Mouse (Mus musculus) liver, embryonic 13.5 days (tissue): ENCODE measurements around the gene Bclaf1. TPM values are rescaled to one million over a fixed set of nuclear protein-coding genes. Genes with fewer than 3 reads are reported as not detected.

ENCODE experiments used
- ATAC-seq: fragments of 200-750 bp; cut with Nextera tagmentation; 2 replicates; pipeline ENCODE4 v1.8.0; 2017; ENCODE audit warnings: low read depth, mild to moderate bottlenecking, moderate number of reproducible peaks, moderate library complexity
- DNase-seq: peaks from one replicate; pipeline ENCODE4 v3.0.0; 2022
- H3K27ac ChIP-seq: fragments of 300-500 bp; sonication (generic); 2 replicates; pipeline ENCODE4 v1.5.1; 2015; ENCODE audit warnings: moderate library complexity, mild to moderate bottlenecking, inconsistent platforms
- H3K27me3 ChIP-seq: fragments of 300-500 bp; sonication (generic); 2 replicates; pipeline ENCODE4 v1.6.1; 2015; ENCODE audit warnings: mild to moderate bottlenecking, inconsistent platforms
- H3K36me3 ChIP-seq: fragments of 300-500 bp; sonication (generic); 2 replicates; pipeline ENCODE4 v1.6.1; 2015; ENCODE audit warnings: mild to moderate bottlenecking, inconsistent platforms
- H3K4me1 ChIP-seq: fragments of 300-500 bp; sonication (generic); replicated peaks from 2 replicates; pipeline ENCODE4 v1.6.1; 2015; ENCODE audit warnings: inconsistent platforms
- H3K4me2 ChIP-seq: fragments of 300-500 bp; sonication (generic); 2 replicates; pipeline ENCODE4 v1.6.1; 2015; ENCODE audit warnings: inconsistent platforms, mild to moderate bottlenecking, moderate library complexity
- H3K4me3 ChIP-seq: fragments of 300-500 bp; sonication (generic); replicated peaks from 2 replicates; pipeline ENCODE4 v1.5.1; 2015; ENCODE audit warnings: mild to moderate bottlenecking, inconsistent platforms
- H3K9ac ChIP-seq: fragments of 300-500 bp; sonication (generic); 2 replicates; pipeline ENCODE4 v1.6.1; 2015; ENCODE audit warnings: mild to moderate bottlenecking, inconsistent platforms
- H3K9me3 ChIP-seq: fragments of 300-500 bp; sonication (generic); replicated peaks from 2 replicates; pipeline ENCODE4 v1.6.1; 2016; ENCODE audit warnings: inconsistent platforms
- WGBS: fragments of 180-500 bp; shearing (Covaris S2); methylation state at CpG from one replicate; pipeline ENCODE4 v1.1.7; 2015; ENCODE audit not compliant: insufficient replicate concordance; 5-methylcytosine and 5-hydroxymethylcytosine counted together
- microRNA-seq: library from miRNA; unstranded; fragments of <30 nt; microRNA quantifications from one replicate; pipeline ENCODE4, GENCODE M21; 2016
- polyA plus RNA-seq: library from polyadenylated mRNA; unstranded; fragments of >200 nt; fragmentation: Nextera tagmentation; extraction: Ambion mirVana; gene quantifications from 2 replicates; pipeline ENCODE4 v1.2.1, GENCODE M21; 2015

Bclaf1 gene
- polyA plus RNA-seq, 1 experiment from 2014 or later = 57.1 TPM

DNA sequence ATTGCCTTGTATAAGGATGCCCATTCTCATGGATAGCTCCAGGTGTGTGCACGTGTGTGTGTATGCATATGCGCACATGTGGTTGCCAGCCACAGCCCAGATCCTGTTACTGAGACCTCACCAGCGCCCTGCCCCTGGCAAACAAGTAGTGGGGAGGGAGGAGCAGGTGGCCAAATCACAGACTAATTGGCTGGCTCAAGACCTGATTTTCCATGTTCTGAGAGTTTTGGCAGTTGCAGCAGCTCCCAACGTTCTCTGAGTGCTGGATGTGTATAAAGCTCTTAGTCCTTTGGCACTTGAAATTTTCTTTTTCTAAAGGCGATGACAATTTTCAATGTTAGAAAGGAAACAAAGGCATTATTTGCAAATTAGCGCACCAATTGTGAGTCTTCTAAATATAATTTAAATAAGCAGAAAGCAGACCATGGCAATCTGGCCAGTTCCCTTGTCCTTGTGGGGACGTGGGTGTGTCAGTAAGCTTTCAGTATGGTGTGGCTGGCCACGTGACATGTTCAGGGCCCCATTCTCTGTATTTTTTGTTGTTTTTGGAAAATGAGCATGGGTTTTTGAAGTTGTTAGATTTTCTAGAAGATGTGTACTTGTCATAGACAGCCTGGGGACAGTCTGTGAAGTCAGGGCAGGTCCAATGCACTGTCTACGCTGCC is 66.9 kb downstream of the Bclaf1 start:
- Histone ChIP-seq H3K27me3 (no peaks in the 10 kb centered on the region), H3K4me2 (no peak overlapping the region), H3K4me1 (no peaks in the 10 kb centered on the region), H3K27ac (no peak overlapping the region), H3K9me3 (no peaks in the 10 kb centered on the region), H3K9ac (no peak overlapping the region), H3K36me3 (no peaks in the 10 kb centered on the region), H3K4me3 (no peak overlapping the region)
- DNase-seq = no peak
- WGBS = 66% methylated on average over 9 of the region's 9 CpGs
- no peak for ATAC-seq

DNA sequence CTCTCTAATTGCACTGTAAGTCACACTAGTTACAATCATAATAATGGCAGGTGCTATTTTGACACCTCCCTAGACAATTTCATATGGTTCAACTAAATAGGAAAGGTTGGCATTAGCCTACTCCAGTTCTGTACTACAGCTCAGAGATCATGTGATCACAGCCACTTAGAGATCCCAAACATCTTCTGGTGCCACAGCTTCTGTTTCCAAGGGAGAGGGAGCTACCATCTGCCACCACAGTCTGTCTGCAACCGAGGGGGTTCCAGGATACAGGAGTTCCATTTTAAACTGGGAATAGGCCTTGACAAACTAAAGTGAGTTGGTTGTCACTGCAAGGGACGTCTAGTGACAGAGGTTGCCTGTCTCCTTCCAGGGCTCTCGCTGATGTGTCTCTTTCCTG is 68.5 kb downstream of the Bclaf1 start:
- H3K9me3 ChIP-seq = no peaks in the 10 kb centered on the region
- no peaks in the 10 kb centered on the region for H3K4me1 ChIP-seq
- H3K36me3 ChIP-seq = no peaks in the 10 kb centered on the region
- H3K27ac ChIP-seq = no peak overlapping the region
- H3K27me3 ChIP-seq = no peaks in the 10 kb centered on the region
- WGBS = 56% methylated on average over 3 of the region's 3 CpGs
- DNase-seq (no peak), ATAC-seq (no peak)
- no peak overlapping the region for H3K9ac ChIP-seq
- no peak overlapping the region for H3K4me2 ChIP-seq
- H3K4me3 ChIP-seq = no peak overlapping the region

DNA sequence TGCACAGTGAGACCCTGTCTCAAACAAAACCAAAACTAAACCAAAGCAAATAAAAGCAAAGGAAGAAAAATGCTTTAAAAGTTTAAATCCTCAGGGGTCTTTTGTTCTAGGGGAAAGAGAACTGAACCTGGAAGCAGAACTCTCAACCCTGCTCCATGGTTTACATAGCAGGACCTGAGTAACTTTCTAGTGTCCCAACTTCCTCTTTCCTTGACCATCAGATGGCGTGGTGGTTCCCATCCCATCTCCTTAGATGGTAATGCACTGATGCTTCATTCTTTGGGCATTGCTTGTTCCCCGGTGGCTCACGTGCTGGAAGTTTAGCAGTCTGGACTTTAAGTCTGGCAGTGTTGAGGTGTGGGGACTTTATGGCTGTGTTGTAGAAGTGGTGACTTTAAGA is 69.1 kb downstream of the Bclaf1 start:
- ATAC-seq (no peak), DNase-seq (no peak)
- no peaks in the 10 kb centered on the region for H3K27me3 ChIP-seq
- no peak overlapping the region for H3K4me2 ChIP-seq
- H3K4me1 ChIP-seq = no peaks in the 10 kb centered on the region
- H3K9ac ChIP-seq = no peak overlapping the region
- H3K27ac ChIP-seq = no peak overlapping the region
- WGBS = 50% methylated on average over 3 of the region's 3 CpGs
- no peaks in the 10 kb centered on the region for H3K36me3 ChIP-seq
- H3K4me3 ChIP-seq = no peak overlapping the region
- no peaks in the 10 kb centered on the region for H3K9me3 ChIP-seq

DNA sequence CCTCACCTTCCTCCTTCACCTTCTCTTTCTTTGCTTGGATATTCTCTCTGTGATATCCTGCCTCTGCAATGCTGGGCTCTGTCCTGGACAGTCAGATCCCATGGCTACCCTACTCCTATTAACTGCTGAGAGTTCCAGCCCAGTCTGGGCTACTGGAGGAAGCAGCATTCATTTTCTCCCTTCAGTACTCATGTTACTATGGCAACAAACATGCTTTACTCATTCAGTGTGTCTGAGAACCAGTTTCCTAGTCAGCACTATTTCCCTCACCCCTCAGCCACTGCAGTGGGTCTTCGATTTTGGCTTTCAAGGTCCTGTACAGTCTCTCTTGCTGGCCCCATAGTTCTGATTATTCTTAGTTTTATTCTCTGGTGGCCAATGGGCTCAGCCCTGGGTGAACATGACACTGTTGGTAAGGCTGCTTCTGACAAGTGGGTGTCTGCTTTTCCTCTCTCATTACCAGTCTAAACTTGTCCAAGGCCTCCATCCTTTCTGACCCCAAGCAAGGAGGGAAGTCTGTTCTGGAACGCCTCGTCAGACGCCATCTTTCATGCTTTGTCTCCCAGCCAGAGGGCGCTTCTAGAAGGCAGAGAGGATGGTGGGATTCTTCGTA is 70.6 kb downstream of the Bclaf1 start:
- H3K4me2 ChIP-seq = no peak overlapping the region
- H3K27me3 ChIP-seq = no peaks in the 10 kb centered on the region
- H3K27ac ChIP-seq = no peak overlapping the region
- 67% methylated on average over 6 of the region's 6 CpGs for WGBS
- ATAC-seq (no peak), DNase-seq (no peak)
- no peaks in the 10 kb centered on the region for H3K4me1 ChIP-seq
- H3K4me3 ChIP-seq = no peak overlapping the region
- H3K36me3 ChIP-seq = no peaks in the 10 kb centered on the region
- H3K9ac ChIP-seq = no peak overlapping the region
- H3K9me3 ChIP-seq = no peaks in the 10 kb centered on the region

- ATAC-seq = no peak
- Histone ChIP-seq H3K4me3 (no peak overlapping the region), H3K27ac (no peak overlapping the region), H3K27me3 (no peaks in the 10 kb centered on the region), H3K4me1 (no peaks in the 10 kb centered on the region), H3K4me2 (no peak overlapping the region), H3K36me3 (no peaks in the 10 kb centered on the region), H3K9me3 (no peaks in the 10 kb centered on the region), H3K9ac (no peak overlapping the region)
- WGBS = 44% methylated on average over 3 of the region's 3 CpGs
- DNase-seq = no peak
These were observed 78.3 kb downstream of the Bclaf1 start for GRCm38 (mm10) chr10:20390568-20390967.

Small RNA genes lying within 50 kb of the gene (microRNA-seq; reads per million reads assigned to microRNA genes)
- gene Mir6413 = not detected

Other genes starting within 250 kb of the Bclaf1 start
- gene Map7, start 164.0 kb upstream of the Bclaf1 start, polyA plus RNA-seq = 4.3 TPM in 2 replicates
- gene Mtfr2, start 35.3 kb downstream of the Bclaf1 start, polyA plus RNA-seq = 3.5 and 3.6 TPM in 2 replicates